In genomic region chr13:106721167-106721566, GRCm38 (mm10) we compare ENCODE assay signal across 13 mouse cellular contexts.
A peak's percentile ranks its signal among the peaks of the same experiment; 100 is the strongest.
DNase-seq lines count a peak whose midpoint lies in the region; ATAC-seq and TF ChIP-seq lines count a peak whose summit lies in the region.
"Had no signal": no experiment of that assay in that cellular context is flagged by ENCODE, and none has a peak within 500 bp of the region (broad histone marks: within the 10 kb centered on the region; RNA-seq: fewer than 3 reads in every experiment).

No protein-coding gene starts in this region.

- H3K27ac ChIP-seq in heart, embryonic 10.5 days: no peak overlapping the region
- no peak overlapping the region for H3K27ac ChIP-seq in liver, postnatal 0 days (ENCODE audit: low read depth)
- H3K27ac ChIP-seq: hindbrain, embryonic 15.5 days; kidney, embryonic 15.5 days; limb, embryonic 13.5 days; macrophage; neural tube, embryonic 15.5 days had no signal

- H3K4me2 ChIP-seq in liver, postnatal 0 days (ENCODE audit: low read depth, low read length): no peak overlapping the region
- H3K4me2 ChIP-seq: hindbrain, embryonic 15.5 days; kidney, embryonic 15.5 days; limb, embryonic 13.5 days; neural tube, embryonic 15.5 days had no signal

- WGBS in heart, embryonic 10.5 days: 86% methylated on average over 1 of the region's 1 CpGs
- WGBS in liver, postnatal 0 days (ENCODE audit: insufficient replicate concordance): 88% methylated on average over 1 of the region's 1 CpGs

- H3K9ac ChIP-seq in liver, postnatal 0 days (replicated peaks): no peak overlapping the region
- H3K9ac ChIP-seq: hindbrain, embryonic 15.5 days; kidney, embryonic 15.5 days; limb, embryonic 13.5 days; neural tube, embryonic 15.5 days had no signal

- H3K4me3 ChIP-seq in heart, embryonic 10.5 days: no peak overlapping the region
- no peak overlapping the region for H3K4me3 ChIP-seq in liver, postnatal 0 days (ENCODE audit: low read depth, low read length)
- H3K4me3 ChIP-seq: hindbrain, embryonic 15.5 days; kidney, embryonic 15.5 days; limb, embryonic 13.5 days; neural tube, embryonic 15.5 days had no signal

- ATAC-seq in liver, postnatal 0 days: no peak
- ATAC-seq in megakaryocyte progenitor cell, adult 5-6 weeks (replicated peaks; ENCODE audit: poor library complexity): peak; percentile 78

- H3K4me1 ChIP-seq in heart, embryonic 10.5 days: no peaks in the 10 kb centered on the region
- H3K4me1 ChIP-seq in liver, postnatal 0 days (ENCODE audit: insufficient read depth): no peaks in the 10 kb centered on the region
- H3K4me1 ChIP-seq: hindbrain, embryonic 15.5 days; kidney, embryonic 15.5 days; limb, embryonic 13.5 days; neural tube, embryonic 15.5 days had no signal

- H3K36me3 ChIP-seq in heart, embryonic 10.5 days: no peaks in the 10 kb centered on the region
- no peaks in the 10 kb centered on the region for H3K36me3 ChIP-seq in liver, postnatal 0 days (replicated peaks; ENCODE audit: insufficient read depth, low read length)
- H3K36me3 ChIP-seq: hindbrain, embryonic 15.5 days; kidney, embryonic 15.5 days; limb, embryonic 13.5 days; neural tube, embryonic 15.5 days had no signal

- no peaks in the 10 kb centered on the region for H3K27me3 ChIP-seq in heart, embryonic 10.5 days (ENCODE audit: insufficient read depth, poor library complexity, severe bottlenecking)
- no peaks in the 10 kb centered on the region for H3K27me3 ChIP-seq in liver, postnatal 0 days (ENCODE audit: insufficient read depth, low read length)
- H3K27me3 ChIP-seq: hindbrain, embryonic 15.5 days; kidney, embryonic 15.5 days; limb, embryonic 13.5 days; neural tube, embryonic 15.5 days had no signal

- no peak for TF ChIP-seq EP300 in liver, postnatal 0 days (IDR thresholded peaks at IDR 0.05; ENCODE audit: low read depth)

- TF ChIP-seq CTCF in liver, postnatal 0 days (IDR thresholded peaks at IDR 0.05; ENCODE audit: low read depth): peak; percentile 53

- no peaks in the 10 kb centered on the region for H3K9me3 ChIP-seq in heart, embryonic 10.5 days
- no peaks in the 10 kb centered on the region for H3K9me3 ChIP-seq in liver, postnatal 0 days (ENCODE audit: low read length)
- H3K9me3 ChIP-seq: hindbrain, embryonic 15.5 days; kidney, embryonic 15.5 days; limb, embryonic 13.5 days; neural tube, embryonic 15.5 days had no signal

- DNase-seq in heart, adult 8-10 months (ENCODE audit: low spot score): peak; percentile 5
- no peak for DNase-seq in heart, embryonic 10.5 days (ENCODE audit: low spot score)
- DNase-seq in liver, postnatal 0 days: no peak
- DNase-seq in liver (no peak), NIH3T3 (ENCODE audit: low read depth) (peak; percentile 6)
- no peak for DNase-seq in cerebellum, adult 8-10 months
- DNase-seq: cerebellum, adult 9-11 months had no signal

Comparison
In these comparisons a context has a peak if more than half of its experiments do, and no peak if none do; other contexts are left out.
1. DNase-seq: peak in heart, adult 8-10 months (single experiment) and NIH3T3 (single experiment); none in heart, embryonic 10.5 days (single experiment), liver, postnatal 0 days (single experiment), liver (single experiment) and cerebellum, adult 8-10 months (single experiment).